Mouse (Mus musculus) liver, embryonic 14.5 days (tissue): ENCODE results near the gene Shank2. TPM values are rescaled to one million over a fixed set of nuclear protein-coding genes. Genes with fewer than 3 reads are reported as not detected.

Experiments used
- ATAC-seq: fragments of 200-750 bp; cut with Nextera tagmentation; 2 replicates; pipeline ENCODE4 v1.8.0; 2017; ENCODE audit warnings: moderate number of reproducible peaks, mild to moderate bottlenecking, moderate library complexity; ENCODE audit not compliant: insufficient read depth
- DNase-seq, 3 experiments: peaks; one replicate each; pipeline ENCODE4 v3.0.0-alpha.2; 2012 to 2013; ENCODE audit warnings: low read depth in 3 of 3, low spot score in 3 of 3
- H3K27ac ChIP-seq: fragments of 300-500 bp; sonication (generic); 2 replicates; pipeline ENCODE4 v1.5.1; 2014; ENCODE audit warnings: moderate library complexity, mild to moderate bottlenecking, control low read depth, inconsistent platforms
- H3K27me3 ChIP-seq: fragments of 300-500 bp; sonication (generic); 2 replicates; pipeline ENCODE4 v1.6.1; 2014; ENCODE audit warnings: mild to moderate bottlenecking, low read length, moderate library complexity; ENCODE audit not compliant: control insufficient read depth, insufficient read depth
- H3K36me3 ChIP-seq: fragments of 300-500 bp; sonication (generic); replicated peaks from 2 replicates; pipeline ENCODE4 v1.6.1; 2014; ENCODE audit warnings: low read depth; ENCODE audit not compliant: control insufficient read depth, insufficient read depth
- H3K4me1 ChIP-seq, 2 experiments: fragments of 200-500 bp in 1 of 2; fragments of 300-500 bp in 1 of 2; sonication (generic) in 1 of 2; replicated peaks; 2 replicates each; pipeline ENCODE4 v1.6.1; 2012 to 2014; ENCODE audit warnings: antibody characterized with exemption in 1 of 2, inconsistent platforms in 1 of 2, low read length in 1 of 2; ENCODE audit not compliant: control insufficient read depth in 2 of 2, insufficient read depth in 2 of 2
- H3K4me2 ChIP-seq: fragments of 300-500 bp; sonication (generic); 2 replicates; pipeline ENCODE4 v1.6.1; 2014; ENCODE audit warnings: low read depth, mild to moderate bottlenecking, control low read depth, moderate library complexity
- H3K4me3 ChIP-seq, 2 experiments: fragments of 200-500 bp in 1 of 2; fragments of 300-500 bp in 1 of 2; sonication (generic) in 1 of 2; 2 replicates each; pipeline ENCODE4 v1.5.1; 2012 to 2014; ENCODE audit warnings: low read depth in 2 of 2, low read length in 2 of 2, mild to moderate bottlenecking in 2 of 2, control low read depth in 1 of 2, inconsistent platforms in 1 of 2, moderate library complexity in 1 of 2; ENCODE audit not compliant: insufficient read depth in 1 of 2
- H3K9ac ChIP-seq: fragments of 300-500 bp; sonication (generic); replicated peaks from 2 replicates; pipeline ENCODE4 v1.6.1; 2014; ENCODE audit warnings: mild to moderate bottlenecking, control low read depth, moderate library complexity
- H3K9me3 ChIP-seq: fragments of 300-500 bp; sonication (generic); 2 replicates; pipeline ENCODE4 v1.6.1; 2016; ENCODE audit warnings: low read length, mixed read lengths; ENCODE audit not compliant: control insufficient read depth
- CTCF ChIP-seq: IDR thresholded peaks from 2 replicates; pipeline ENCODE4 v1.5.1; 2016; ENCODE audit warnings: antibody characterized with exemption, low read depth, control low read depth
- EP300 ChIP-seq: IDR thresholded peaks from 2 replicates; pipeline ENCODE4 v1.6.1; 2016; ENCODE audit warnings: antibody characterized with exemption, low read depth
- WGBS: fragments of 180-500 bp; shearing (Covaris S2); extraction: QIAGEN DNeasy Blood & Tissue Kit; methylation state at CpG from one replicate; pipeline ENCODE4 v1.1.7; 2014; ENCODE audit not compliant: insufficient replicate concordance; 5-methylcytosine and 5-hydroxymethylcytosine counted together
- polyA plus RNA-seq, 2 experiments: library from polyadenylated mRNA; depleted of rRNA in 1 of 2; stranded (reverse) in 1 of 2; unstranded in 1 of 2; fragments of >200 nt; fragmentation: Nextera tagmentation in 1 of 2; extraction: Ambion mirVana in 1 of 2; gene quantifications; 2 replicates each; pipeline versions ENCODE4 v1.2.1 to v1.2.3; 2012 to 2014

Gene Shank2
- polyA plus RNA-seq, 2 experiments = 0.17 to 0.35 TPM

DNA sequence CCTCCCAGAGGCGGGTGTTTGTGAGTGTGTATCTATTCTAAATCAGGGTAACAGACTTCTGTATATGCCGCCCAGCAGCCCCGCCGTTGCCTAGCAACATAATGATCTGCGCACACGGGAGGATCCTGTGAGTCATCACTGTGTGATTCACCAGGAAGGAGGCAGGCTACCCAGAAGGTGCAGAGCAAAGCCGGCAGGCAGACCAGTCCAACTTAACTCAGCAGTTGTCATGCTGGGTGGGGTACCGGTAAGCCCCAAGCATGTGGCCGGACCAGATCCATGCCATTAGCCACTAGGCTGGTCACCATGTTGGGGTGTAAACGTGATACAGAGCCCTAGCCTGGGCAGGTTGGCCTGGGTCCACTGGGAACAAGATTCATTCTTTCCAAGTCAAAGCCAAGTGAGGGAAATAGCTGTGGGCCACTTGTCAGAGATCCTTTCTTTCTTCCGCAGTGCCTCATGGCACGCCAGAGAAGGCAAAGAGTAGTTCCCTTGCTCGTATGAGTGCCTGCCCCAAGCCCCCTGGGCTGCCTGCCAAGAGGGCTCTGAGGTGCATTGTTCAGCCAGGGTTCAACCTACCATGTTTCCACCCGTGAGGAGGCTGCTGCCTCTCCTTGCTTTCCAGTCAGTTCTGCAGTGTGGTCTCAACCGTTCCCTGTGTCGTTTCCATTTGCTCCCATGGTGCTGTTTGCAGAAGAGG lies 416.1 kb downstream of the Shank2 start:
- H3K4me1 ChIP-seq = no peaks in the 10 kb centered on the region
- WGBS = 38% methylated on average over 16 of the region's 16 CpGs
- no peak for ATAC-seq
- no peak overlapping the region for H3K27ac ChIP-seq
- H3K9me3 ChIP-seq = no peaks in the 10 kb centered on the region
- DNase-seq = no peak
- no peak overlapping the region for H3K4me2 ChIP-seq
- no peaks in the 10 kb centered on the region for H3K27me3 ChIP-seq
- H3K36me3 ChIP-seq = no peaks in the 10 kb centered on the region
- H3K4me3 ChIP-seq = no peak overlapping the region
- TF ChIP-seq EP300 (no peak), CTCF (no peak)
- no peak overlapping the region for H3K9ac ChIP-seq

DNA sequence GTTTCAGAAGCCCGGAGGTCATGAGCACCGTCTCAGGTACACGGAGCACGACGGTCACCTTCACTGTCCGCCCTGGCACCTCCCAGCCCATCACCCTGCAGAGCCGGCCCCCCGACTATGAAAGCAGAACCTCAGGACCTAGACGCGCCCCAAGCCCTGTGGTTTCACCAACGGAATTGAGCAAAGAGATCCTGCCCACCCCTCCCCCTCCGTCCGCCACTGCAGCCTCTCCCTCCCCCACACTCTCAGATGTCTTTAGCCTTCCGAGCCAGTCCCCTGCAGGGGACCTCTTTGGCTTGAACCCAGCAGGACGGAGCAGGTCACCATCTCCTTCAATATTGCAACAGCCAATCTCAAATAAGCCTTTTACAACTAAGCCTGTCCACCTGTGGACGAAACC lies 418.8 kb downstream of the Shank2 start:
- Histone ChIP-seq H3K36me3 (no peaks in the 10 kb centered on the region), H3K9ac (no peak overlapping the region), H3K9me3 (no peaks in the 10 kb centered on the region), H3K4me3 (no peak overlapping the region), H3K27me3 (no peaks in the 10 kb centered on the region), H3K4me1 (no peaks in the 10 kb centered on the region), H3K27ac (no peak overlapping the region), H3K4me2 (no peak overlapping the region)
- DNase-seq (no peak), ATAC-seq (no peak)
- WGBS = 18% methylated on average over 16 of the region's 16 CpGs
- TF ChIP-seq CTCF (no peak), EP300 (no peak)

DNA sequence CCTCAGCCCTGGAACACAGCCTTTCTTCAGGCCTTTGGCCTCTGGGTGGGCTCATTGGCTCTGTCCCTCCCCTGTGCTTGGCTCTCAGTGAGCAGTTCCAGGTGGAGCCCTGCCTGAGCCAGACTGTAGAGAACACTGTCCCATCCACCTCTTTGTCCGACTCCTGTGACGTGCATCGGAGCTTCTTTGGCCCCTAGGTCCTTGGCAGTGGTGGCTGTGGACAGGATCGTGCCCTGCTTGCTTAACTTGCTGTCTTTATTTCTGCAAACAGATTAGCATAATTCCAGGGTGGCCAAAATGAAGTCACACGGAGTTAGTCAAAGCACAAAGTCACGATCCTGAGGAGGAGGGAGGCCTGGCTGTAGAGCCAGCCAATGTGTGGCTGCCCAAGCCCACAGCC lies 419.8 kb downstream of the Shank2 start:
- Histone ChIP-seq H3K9me3 (no peaks in the 10 kb centered on the region), H3K9ac (no peak overlapping the region), H3K4me3 (no peak overlapping the region), H3K27ac (no peak overlapping the region), H3K27me3 (no peaks in the 10 kb centered on the region), H3K36me3 (no peaks in the 10 kb centered on the region), H3K4me1 (no peaks in the 10 kb centered on the region), H3K4me2 (no peak overlapping the region)
- DNase-seq (no peak), ATAC-seq (no peak)
- TF ChIP-seq EP300 = no peak
- TF ChIP-seq CTCF = no peak
- 52% methylated on average over 6 of the region's 6 CpGs for WGBS

DNA sequence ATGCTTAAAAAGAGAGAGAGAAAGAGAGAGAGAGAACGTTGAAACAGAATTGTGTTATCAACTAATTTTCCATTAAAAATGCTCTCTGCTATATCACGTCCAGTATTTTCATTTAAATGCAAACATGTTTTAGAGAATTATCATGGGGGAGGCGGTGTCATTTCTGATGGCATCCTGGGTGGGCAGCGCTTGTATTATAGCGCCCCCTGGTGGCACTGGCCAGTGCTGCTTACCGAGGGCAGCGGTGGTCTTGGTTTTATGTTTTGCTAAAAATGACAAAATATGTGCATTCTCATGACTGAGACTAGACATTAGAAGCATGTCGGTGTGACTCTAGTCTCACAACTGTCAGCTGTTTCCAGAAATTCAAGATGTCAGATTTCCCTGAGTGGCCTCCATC lies 424.2 kb downstream of the Shank2 start:
- TF ChIP-seq CTCF (peak; percentile 94), EP300 (no peak)
- 12% methylated on average over 8 of the region's 8 CpGs for whole genome bisulfite sequencing
- DNase-seq (no peak), ATAC-seq (no peak)
- H3K27me3 ChIP-seq = no peaks in the 10 kb centered on the region
- no peak overlapping the region for H3K9ac ChIP-seq
- no peaks in the 10 kb centered on the region for H3K4me1 ChIP-seq
- no peak overlapping the region for H3K27ac ChIP-seq
- no peak overlapping the region for H3K4me3 ChIP-seq
- no peaks in the 10 kb centered on the region for H3K36me3 ChIP-seq
- no peaks in the 10 kb centered on the region for H3K9me3 ChIP-seq
- no peak overlapping the region for H3K4me2 ChIP-seq

DNA sequence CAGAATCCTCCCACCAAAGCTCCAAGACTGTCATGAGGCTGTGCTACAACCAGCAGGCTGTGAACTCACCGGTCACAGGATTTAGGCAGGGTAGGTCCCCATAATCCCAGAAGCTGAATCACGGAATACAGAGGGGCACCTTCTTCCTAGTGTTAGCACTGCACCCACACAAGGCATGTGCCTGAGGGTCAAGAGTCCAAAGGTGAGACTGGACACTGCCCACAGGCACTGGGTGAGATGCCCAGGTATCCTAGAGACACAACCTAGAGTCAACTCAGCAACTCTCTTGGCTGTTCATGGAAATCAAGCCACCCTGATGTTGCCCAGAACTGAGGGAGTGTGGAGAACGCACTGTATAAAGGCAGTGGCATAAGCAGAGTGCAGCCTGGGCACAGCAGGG lies 424.9 kb downstream of the Shank2 start:
- Histone ChIP-seq H3K36me3 (no peaks in the 10 kb centered on the region), H3K27me3 (no peaks in the 10 kb centered on the region), H3K4me1 (no peaks in the 10 kb centered on the region), H3K4me3 (no peak overlapping the region), H3K27ac (no peak overlapping the region), H3K9ac (no peak overlapping the region), H3K4me2 (no peak overlapping the region), H3K9me3 (no peaks in the 10 kb centered on the region)
- WGBS = 71% methylated on average over 3 of the region's 3 CpGs
- TF ChIP-seq CTCF (no peak), EP300 (no peak)
- DNase-seq = no peak
- no peak for ATAC-seq
